Mouse (Mus musculus): Measurements from ENCODE around the gene Hif3a. TPM values are rescaled to one million over a fixed set of nuclear protein-coding genes. Genes with fewer than 3 reads are reported as not detected.

Hif3a gene
- polyA plus RNA-seq, 1 experiment = 1.9 TPM

DNA sequence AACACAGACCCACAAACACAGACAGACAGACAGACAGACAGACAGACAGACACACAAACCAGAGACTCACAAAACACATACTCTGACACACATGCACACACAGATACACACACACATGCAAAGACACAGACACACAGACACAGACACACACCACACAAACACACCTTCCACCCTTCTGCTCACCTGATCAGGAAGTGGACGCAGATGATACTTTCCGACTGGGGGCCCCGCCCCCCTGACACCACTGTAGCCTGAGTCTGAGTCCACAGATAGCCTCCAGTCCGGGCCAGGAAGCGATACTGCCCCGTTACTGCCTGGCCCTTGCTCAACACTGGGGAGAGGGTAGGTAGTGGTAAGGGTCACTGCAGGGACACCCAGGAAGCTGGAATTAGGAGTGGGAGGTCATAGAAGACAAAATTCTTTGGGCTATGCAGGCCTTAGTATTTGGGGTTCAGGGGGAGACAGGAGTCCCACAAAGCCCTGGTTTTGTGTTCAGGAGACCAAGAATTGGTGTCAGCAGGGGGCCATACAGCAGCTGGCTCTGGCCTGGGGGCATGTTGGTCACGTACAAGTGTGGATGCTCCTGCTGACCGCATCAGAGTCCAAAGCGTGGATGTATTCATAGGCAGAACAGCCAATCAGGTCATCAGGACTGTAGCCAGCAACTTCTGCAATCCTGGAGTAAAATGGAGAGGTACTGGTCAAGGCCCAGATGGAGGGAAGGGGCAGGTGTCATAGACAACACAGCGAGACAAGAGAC is 13.6 kb downstream of the Hif3a start:
- Histone ChIP-seq H3K27me3 (ENCODE audit: control insufficient read depth, insufficient read depth, low read length) (no peaks in the 10 kb centered on the region), H3K4me3 (ENCODE audit: extremely low read depth, insufficient read depth, insufficient read length) (no peak overlapping the region), H3K4me1 (ENCODE audit: control insufficient read depth, insufficient read depth, insufficient read length) (no peaks in the 10 kb centered on the region), H3K27ac (ENCODE audit: insufficient read depth, low read length) (no peak overlapping the region), H3K36me3 (ENCODE audit: control insufficient read depth, insufficient read depth, low read length) (no peaks in the 10 kb centered on the region)
- WGBS = 86% methylated on average over 10 of the region's 10 CpGs
- TF ChIP-seq POLR2A (IDR thresholded peaks at IDR 0.05; ENCODE audit: low read depth, low read length) (no peak), CTCF (IDR thresholded peaks at IDR 0.05; ENCODE audit: extremely low read depth, insufficient read depth, insufficient read length, insufficient replicate concordance) (no peak)
- no peak for DNase-seq (ENCODE audit: low read depth in 1 of 2, low spot score in 2 of 2)

DNA sequence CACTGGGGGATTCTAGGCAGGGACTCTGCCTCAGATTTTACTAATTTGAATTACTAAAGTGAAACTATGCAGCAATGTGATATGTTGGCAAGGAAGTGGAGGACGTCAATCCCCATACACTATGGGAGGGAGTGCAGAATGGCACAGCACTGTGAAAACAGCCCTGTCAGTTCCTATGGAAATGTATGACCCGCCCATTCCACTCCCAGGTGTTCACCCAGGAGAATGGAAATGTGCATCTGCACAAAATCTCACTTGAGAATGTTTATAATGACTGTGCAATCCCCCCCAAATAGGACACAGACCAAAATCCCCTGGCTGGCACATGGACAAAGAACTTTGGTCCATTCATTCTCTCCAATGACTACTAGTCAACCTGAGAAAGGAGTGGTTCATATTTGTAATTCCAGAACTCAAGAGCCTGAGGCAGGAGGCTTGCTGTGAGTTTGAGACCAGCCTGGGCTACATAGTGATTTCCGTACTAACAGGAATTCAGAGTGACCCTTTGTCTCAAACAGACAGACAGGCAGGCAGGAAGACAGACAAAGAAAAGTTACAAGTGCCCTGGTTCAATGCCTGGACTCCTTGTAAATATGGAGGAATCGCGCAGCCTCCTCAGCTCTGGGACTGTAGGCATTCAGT is 15.1 kb downstream of the Hif3a start:
- H3K27ac ChIP-seq (ENCODE audit: insufficient read depth, low read length) = no peak overlapping the region

DNA sequence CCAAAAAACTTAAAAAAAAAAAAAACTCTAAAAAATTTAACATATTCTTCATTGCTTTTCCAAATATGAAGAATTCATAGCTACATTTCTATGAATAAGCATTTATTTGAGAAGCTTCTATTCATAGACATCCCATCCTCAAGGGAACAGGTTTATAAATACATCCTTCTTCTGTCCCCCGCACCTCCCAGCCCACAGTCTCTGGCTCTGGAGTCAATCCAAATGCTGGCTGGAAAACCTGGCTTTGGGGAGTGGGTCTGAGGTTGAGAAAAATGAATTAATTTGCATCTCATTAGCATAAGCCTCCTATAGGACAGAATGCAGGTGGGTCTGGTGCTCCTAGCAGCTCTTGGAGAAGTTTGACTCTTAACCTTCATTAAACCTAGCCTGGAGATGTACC is 16.5 kb downstream of the Hif3a start:
- TF ChIP-seq CTCF (IDR thresholded peaks at IDR 0.05; ENCODE audit: extremely low read depth, insufficient read depth, insufficient read length, insufficient replicate concordance) (no peak), POLR2A (IDR thresholded peaks at IDR 0.05; ENCODE audit: low read depth, low read length) (no peak)
- DNase-seq (ENCODE audit: low read depth in 1 of 2, low spot score in 2 of 2) = no peak
- Histone ChIP-seq H3K4me3 (ENCODE audit: extremely low read depth, insufficient read depth, insufficient read length) (no peak overlapping the region), H3K4me1 (ENCODE audit: control insufficient read depth, insufficient read depth, insufficient read length) (no peaks in the 10 kb centered on the region), H3K27ac (ENCODE audit: insufficient read depth, low read length) (no peak overlapping the region), H3K27me3 (ENCODE audit: control insufficient read depth, insufficient read depth, low read length) (no peaks in the 10 kb centered on the region), H3K36me3 (ENCODE audit: control insufficient read depth, insufficient read depth, low read length) (no peaks in the 10 kb centered on the region)
- 82% methylated on average over 1 of the region's 1 CpGs for WGBS

More for the DNA sequence above, 15.1 kb downstream of the Hif3a start:
- no peak for DNase-seq (ENCODE audit: low read depth in 1 of 2, low spot score in 2 of 2)
- Histone ChIP-seq H3K4me1 (ENCODE audit: control insufficient read depth, insufficient read depth, insufficient read length) (no peaks in the 10 kb centered on the region), H3K27me3 (ENCODE audit: control insufficient read depth, insufficient read depth, low read length) (no peaks in the 10 kb centered on the region), H3K4me3 (ENCODE audit: extremely low read depth, insufficient read depth, insufficient read length) (no peak overlapping the region), H3K36me3 (ENCODE audit: control insufficient read depth, insufficient read depth, low read length) (no peaks in the 10 kb centered on the region)
- 88% methylated on average over 5 of the region's 5 CpGs for WGBS
- TF ChIP-seq CTCF (IDR thresholded peaks at IDR 0.05; ENCODE audit: extremely low read depth, insufficient read depth, insufficient read length, insufficient replicate concordance) = no peak
- TF ChIP-seq POLR2A (IDR thresholded peaks at IDR 0.05; ENCODE audit: low read depth, low read length) = no peak

DNA sequence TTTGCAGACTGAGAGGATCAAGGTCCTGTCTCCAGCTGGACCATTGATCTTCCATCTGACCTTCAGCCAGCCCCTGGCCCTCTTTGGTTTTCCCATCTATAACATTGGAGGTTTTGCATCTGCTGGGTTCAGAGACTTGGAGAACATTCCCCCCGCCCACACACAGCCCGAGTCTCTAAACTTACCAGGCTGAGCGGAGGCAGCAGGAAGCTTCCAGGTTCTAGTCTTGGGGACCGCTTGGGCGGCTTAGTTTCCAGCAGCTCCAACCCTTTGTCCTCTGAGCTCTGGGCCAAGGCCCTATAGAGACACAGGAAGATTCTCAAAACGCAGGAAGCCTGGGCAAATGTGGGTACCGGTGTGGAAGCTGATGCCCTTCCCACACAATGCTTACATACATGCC is 22.9 kb downstream of the Hif3a start:
- WGBS = 93% methylated on average over 7 of the region's 7 CpGs
- TF ChIP-seq POLR2A (IDR thresholded peaks at IDR 0.05; ENCODE audit: low read depth, low read length) (no peak), CTCF (IDR thresholded peaks at IDR 0.05; ENCODE audit: extremely low read depth, insufficient read depth, insufficient read length, insufficient replicate concordance) (no peak)
- Histone ChIP-seq H3K36me3 (ENCODE audit: control insufficient read depth, insufficient read depth, low read length) (no peaks in the 10 kb centered on the region), H3K4me1 (ENCODE audit: control insufficient read depth, insufficient read depth, insufficient read length) (no peaks in the 10 kb centered on the region), H3K27me3 (ENCODE audit: control insufficient read depth, insufficient read depth, low read length) (no peaks in the 10 kb centered on the region), H3K27ac (ENCODE audit: insufficient read depth, low read length) (no peak overlapping the region), H3K4me3 (ENCODE audit: extremely low read depth, insufficient read depth, insufficient read length) (no peak overlapping the region)
- no peak for DNase-seq (ENCODE audit: low read depth in 1 of 2, low spot score in 2 of 2)

DNA sequence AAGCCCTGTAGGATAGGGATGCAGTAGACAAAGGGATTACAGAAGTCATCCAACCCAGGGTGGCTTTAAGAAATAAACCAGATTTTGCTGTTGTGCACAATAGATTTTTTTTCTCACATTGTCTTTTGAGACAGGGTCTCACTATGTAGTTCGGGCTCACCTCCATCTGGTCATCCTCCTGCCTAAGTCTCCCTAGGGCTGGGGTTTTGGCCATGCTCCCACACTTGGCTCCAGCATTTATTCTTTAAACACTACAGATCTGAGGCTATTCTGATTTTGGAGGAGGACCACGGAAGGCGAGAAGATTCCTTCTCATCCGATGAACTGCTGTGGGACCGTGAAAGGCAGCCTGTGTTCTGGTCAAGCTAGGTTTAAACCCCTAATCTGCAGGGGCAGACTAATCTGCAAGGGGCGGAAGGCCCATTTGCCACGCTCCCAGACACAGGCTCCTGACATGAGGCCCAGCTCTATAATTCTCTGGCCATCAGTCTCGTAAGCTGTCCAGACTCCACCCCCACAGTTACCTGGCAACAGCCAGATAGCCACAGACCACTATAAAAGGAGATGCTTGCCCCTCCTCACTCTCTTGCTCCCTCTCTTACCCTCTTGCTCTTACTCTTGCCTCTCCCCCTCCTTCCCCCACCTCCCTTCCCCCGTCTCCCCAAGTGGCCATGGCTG is 24.1 kb downstream of the Hif3a start:
- 91% methylated on average over 9 of the region's 9 CpGs for WGBS
- Histone ChIP-seq H3K27me3 (ENCODE audit: control insufficient read depth, insufficient read depth, low read length) (no peaks in the 10 kb centered on the region), H3K27ac (ENCODE audit: insufficient read depth, low read length) (no peak overlapping the region), H3K4me3 (ENCODE audit: extremely low read depth, insufficient read depth, insufficient read length) (no peak overlapping the region), H3K36me3 (ENCODE audit: control insufficient read depth, insufficient read depth, low read length) (no peaks in the 10 kb centered on the region), H3K4me1 (ENCODE audit: control insufficient read depth, insufficient read depth, insufficient read length) (no peaks in the 10 kb centered on the region)
- no peak for DNase-seq (ENCODE audit: low read depth in 1 of 2, low spot score in 2 of 2)
- TF ChIP-seq CTCF (IDR thresholded peaks at IDR 0.05; ENCODE audit: extremely low read depth, insufficient read depth, insufficient read length, insufficient replicate concordance) (no peak), POLR2A (IDR thresholded peaks at IDR 0.05; ENCODE audit: low read depth, low read length) (no peak)

DNA sequence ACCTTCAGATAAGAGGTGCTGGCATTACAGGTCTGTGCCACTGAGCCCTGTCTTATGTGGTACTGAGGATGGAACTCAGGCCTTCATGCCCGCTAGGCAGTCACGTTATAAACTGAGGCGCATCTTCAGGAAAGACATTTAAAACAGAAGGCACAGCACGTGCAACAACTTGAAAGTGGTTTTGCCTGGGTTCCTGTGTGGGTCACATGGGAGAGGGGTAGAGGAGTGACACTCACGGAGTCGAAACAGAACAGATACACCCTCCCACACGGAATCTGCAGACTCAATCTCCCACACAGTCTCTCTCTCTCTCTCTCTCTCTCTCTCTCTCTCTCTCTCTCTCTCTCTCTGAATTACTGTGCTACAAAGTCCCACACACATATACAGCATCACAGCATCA is 32.0 kb downstream of the Hif3a start:
- TF ChIP-seq CTCF (IDR thresholded peaks at IDR 0.05; ENCODE audit: extremely low read depth, insufficient read depth, insufficient read length, insufficient replicate concordance) = no peak
- no peak for TF ChIP-seq POLR2A (IDR thresholded peaks at IDR 0.05; ENCODE audit: low read depth, low read length)
- H3K4me1 ChIP-seq (ENCODE audit: control insufficient read depth, insufficient read depth, insufficient read length) = peaks cover 19% of the 10 kb centered on the region
- WGBS = 43% methylated on average over 7 of the region's 7 CpGs
- H3K27me3 ChIP-seq (ENCODE audit: control insufficient read depth, insufficient read depth, low read length) = no peaks in the 10 kb centered on the region
- no peak overlapping the region for H3K27ac ChIP-seq (ENCODE audit: insufficient read depth, low read length)
- no peak for DNase-seq (ENCODE audit: low read depth in 1 of 2, low spot score in 2 of 2)
- H3K4me3 ChIP-seq (ENCODE audit: extremely low read depth, insufficient read depth, insufficient read length) = no peak overlapping the region
- no peaks in the 10 kb centered on the region for H3K36me3 ChIP-seq (ENCODE audit: control insufficient read depth, insufficient read depth, low read length)
